Mouse (Mus musculus): ENCODE data around the gene Chst8. TPM values are rescaled to one million over a fixed set of nuclear protein-coding genes. Genes with fewer than 3 reads are reported as not detected.

The Chst8 gene
- total RNA-seq, 2 experiments from 2014 or later = 0.25 to 0.65 TPM

GRCm38 (mm10) chr7:34675120-34675790 lies 137.3 kb downstream of the Chst8 start:
- DNase-seq = no peak
- intact Hi-C loops (cut with DNase I) = loop anchor here (5.0 kb wide), 1 partner anchor 352 kb away; no protein-coding TSS in a partner anchor

GRCm38 (mm10) chr7:34672916-34673315 lies 139.6 kb downstream of the Chst8 start:
- intact Hi-C loops (cut with DNase I) = loop anchor here (1.0 to 5.0 kb wide), 4 partner anchors 56 to 266 kb away; no protein-coding TSS in a partner anchor
- no peak for DNase-seq

GRCm38 (mm10) chr7:34671911-34672310 lies 140.6 kb downstream of the Chst8 start:
- intact Hi-C loops (cut with DNase I) = loop anchor here (1.0 to 5.0 kb wide), 4 partner anchors 55 to 265 kb away; no protein-coding TSS in a partner anchor
- peak; percentile 89 to 95 for DNase-seq

- no peak for DNase-seq
- intact Hi-C loops (cut with DNase I) = loop anchor here (5.0 kb wide), 2 partner anchors 53 to 178 kb away; no protein-coding TSS in a partner anchor
Observed at GRCm38 (mm10) chr7:34670778-34671177, 141.7 kb downstream of the Chst8 start.

- no peak for DNase-seq
- intact Hi-C loops (cut with DNase I) = no loop called here
Observed at GRCm38 (mm10) chr7:34669336-34669735, 143.2 kb downstream of the Chst8 start.

- intact Hi-C loops (cut with DNase I) = no loop called here
Observed at GRCm38 (mm10) chr7:34667874-34668273, 144.6 kb downstream of the Chst8 start.

GRCm38 (mm10) chr7:34663145-34663544 lies 149.4 kb downstream of the Chst8 start:
- intact Hi-C loops (cut with DNase I) = no loop called here
- DNase-seq = no peak

More at GRCm38 (mm10) chr7:34667874-34668273, 144.6 kb downstream of the Chst8 start:
- DNase-seq = no peak

- no peak for DNase-seq
- intact Hi-C loops (cut with DNase I) = no loop called here
Observed at GRCm38 (mm10) chr7:34662227-34662626, 150.3 kb downstream of the Chst8 start.

GRCm38 (mm10) chr7:34659386-34660085 lies 153.0 kb downstream of the Chst8 start:
- no peak for DNase-seq
- intact Hi-C loops (cut with DNase I) = loop anchor here (5.0 kb wide), 3 partner anchors 42 to 222 kb away; no protein-coding TSS in a partner anchor

- no peak for DNase-seq
- intact Hi-C loops (cut with DNase I) = loop anchor here (5.0 kb wide), 3 partner anchors 39 to 219 kb away; no protein-coding TSS in a partner anchor
Observed at GRCm38 (mm10) chr7:34656632-34657031, 155.9 kb downstream of the Chst8 start, which contains the start of gene Kctd15. Kctd15 (minus strand) TSS chr7:34656732.

GRCm38 (mm10) chr7:34655086-34655839 lies 157.2 kb downstream of the Chst8 start:
- intact Hi-C loops (cut with DNase I) = loop anchor here (2.0 to 5.0 kb wide), 4 partner anchors 38 to 218 kb away; no protein-coding TSS in a partner anchor
- peak; percentile 92 to 94 for DNase-seq

GRCm38 (mm10) chr7:34654441-34655085 lies 157.9 kb downstream of the Chst8 start:
- peak; percentile 61 to 69 for DNase-seq
- intact Hi-C loops (cut with DNase I) = loop anchor here (2.0 to 5.0 kb wide), 4 partner anchors 37 to 217 kb away; no protein-coding TSS in a partner anchor

- DNase-seq = peak; percentile 32 to 34
- intact Hi-C loops (cut with DNase I) = loop anchor here (2.0 kb wide), 1 partner anchor 161 kb away; no protein-coding TSS in a partner anchor
Observed at GRCm38 (mm10) chr7:34653731-34654440, 158.6 kb downstream of the Chst8 start.

GRCm38 (mm10) chr7:34652751-34653502 lies 159.6 kb downstream of the Chst8 start:
- intact Hi-C loops (cut with DNase I) = no loop called here
- peak; percentile 35 to 47 for DNase-seq

- intact Hi-C loops (cut with DNase I) = no loop called here
- no peak for DNase-seq
Observed at GRCm38 (mm10) chr7:34651381-34651780, 161.1 kb downstream of the Chst8 start.

- intact Hi-C loops (cut with DNase I) = no loop called here
- peak; percentile 50 to 67 for DNase-seq
Observed at GRCm38 (mm10) chr7:34647052-34647451, 165.5 kb downstream of the Chst8 start.

- intact Hi-C loops (cut with DNase I) = no loop called here
- DNase-seq = no peak
Observed at GRCm38 (mm10) chr7:34646144-34646795, 166.2 kb downstream of the Chst8 start.

GRCm38 (mm10) chr7:34645623-34646022 lies 166.9 kb downstream of the Chst8 start:
- no peak for DNase-seq
- intact Hi-C loops (cut with DNase I) = no loop called here

Data from heart, postnatal 10 days (tissue).